Mouse (Mus musculus) cerebellum, adult 2 months (tissue): Measurements from ENCODE around the gene Shc4.

Experiments
- CTCF ChIP-seq: fragments of 200-500 bp; IDR thresholded peaks from 2 replicates; pipeline ENCODE4 v1.5.1; 2011; ENCODE audit warnings: low read depth, mild to moderate bottlenecking, control low read depth, low read length, moderate library complexity, borderline replicate concordance; ENCODE audit not compliant: insufficient read depth
- POLR2A ChIP-seq: fragments of 200-500 bp; IDR thresholded peaks from 2 replicates; pipeline ENCODE4 v1.6.1; 2011; ENCODE audit warnings: low read length, control low read depth, borderline replicate concordance; ENCODE audit not compliant: insufficient read depth

- no peak for TF ChIP-seq CTCF
- no peak for TF ChIP-seq POLR2A
These were observed 108.0 kb downstream of the Shc4 start for GRCm38 (mm10) chr2:125615858-125616424.
